Mouse (Mus musculus) hematopoietic stem cell, adult 5-6 weeks (primary cell): ENCODE results near the gene Olfml2a. TPM values are rescaled to one million over a fixed set of nuclear protein-coding genes. Genes with fewer than 3 reads are reported as not detected.
A peak's percentile ranks its signal among the peaks of the same experiment; 100 is the strongest.

ENCODE experiments used
- ATAC-seq, 2 experiments: fragments of 125-278 bp in 1 of 2; replicated peaks in 1 of 2; 2 replicates each; pipeline ENCODE4 v1.8.0; 2016 to 2017; ENCODE audit warnings: inconsistent platforms in 2 of 2, mild to moderate bottlenecking in 2 of 2, moderate number of reproducible peaks in 2 of 2, low read depth in 1 of 2, moderate TSS enrichment in 1 of 2; ENCODE audit not compliant: low FRiP score in 2 of 2, poor library complexity in 2 of 2, severe bottlenecking in 2 of 2, insufficient read depth in 1 of 2, low TSS enrichment in 1 of 2
- total RNA-seq: library from RNA; stranded (forward); fragments of 172-1452, 232-1000 nt; gene quantifications from 2 replicates; pipeline ENCODE4 v1.2.3, GENCODE M21; 2017

Olfml2a gene
- total RNA-seq, 1 experiment from 2014 or later: not detected

DNA sequence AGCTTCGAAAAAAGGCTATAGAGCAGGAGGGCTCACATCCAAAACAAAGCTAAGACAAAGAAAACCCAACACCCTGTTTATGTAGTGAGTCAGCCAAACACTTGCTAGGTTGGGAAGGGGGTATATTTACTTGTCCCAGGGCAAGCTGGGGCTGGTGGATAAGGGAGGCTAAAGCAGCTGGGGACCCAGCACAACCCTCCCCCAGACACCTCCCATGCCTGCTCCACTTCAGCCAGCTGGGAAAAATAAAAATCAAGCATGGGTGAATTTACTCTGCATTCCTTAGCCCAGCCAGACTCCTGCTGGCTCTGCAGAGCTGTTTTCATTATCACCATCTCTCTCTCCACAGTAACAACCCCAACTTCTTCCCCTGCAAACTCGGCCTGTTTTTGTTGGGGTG, 2.2 kb downstream of the Olfml2a start:
- ATAC-seq: no peak

DNA sequence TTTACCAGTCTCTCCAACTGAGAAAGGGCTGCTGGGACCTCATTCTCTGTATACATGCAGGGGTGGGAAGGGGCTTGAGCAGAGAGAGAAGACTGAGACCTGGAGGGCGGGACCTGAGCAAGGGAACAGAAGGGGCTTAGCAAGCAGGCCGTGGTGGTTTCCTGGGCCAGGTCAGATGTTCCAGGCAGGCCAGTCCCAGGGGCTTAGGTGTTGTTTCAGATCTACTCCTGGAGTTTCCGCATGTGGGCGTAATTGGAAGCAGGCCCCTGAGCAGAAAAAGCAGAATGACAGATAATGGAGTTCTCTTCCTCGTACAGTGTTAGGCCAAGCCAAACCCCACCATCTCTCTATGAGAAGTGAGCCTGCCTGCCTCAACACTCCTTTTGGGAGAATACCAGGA, 3.2 kb downstream of the Olfml2a start:
- ATAC-seq: no peak

DNA sequence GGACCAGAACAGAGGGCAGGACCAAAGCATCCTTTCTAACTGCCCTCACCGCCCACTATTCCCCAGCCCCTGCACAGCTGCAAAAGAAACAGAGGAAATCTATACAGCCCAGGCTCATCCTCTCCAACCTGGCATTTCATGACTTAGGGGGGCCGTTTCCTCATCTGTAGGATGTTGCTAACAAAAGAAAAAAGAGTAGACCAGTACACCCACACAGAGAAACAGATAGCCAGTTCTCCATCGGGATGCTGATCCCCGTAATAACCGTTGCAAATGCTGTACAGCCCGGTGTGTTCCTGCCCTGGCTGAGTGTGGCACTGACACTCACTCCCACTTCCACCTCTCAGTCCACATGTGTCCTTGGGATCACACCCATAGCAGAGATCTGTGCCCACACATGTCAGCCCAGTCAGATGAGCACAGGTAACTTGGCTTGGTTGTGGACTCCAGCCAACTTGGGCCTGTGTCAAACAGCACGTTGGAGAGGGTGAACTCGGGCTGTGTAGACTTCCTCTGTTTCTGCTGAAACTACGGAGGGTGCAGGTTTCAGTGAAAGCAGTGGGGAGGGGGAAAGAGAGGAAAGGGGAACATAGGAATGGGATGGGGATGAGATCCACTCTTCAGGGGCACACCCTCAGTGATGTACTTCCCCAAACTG, 5.1 kb downstream of the Olfml2a start:
- ATAC-seq: no peak

GRCm38 (mm10) chr2:38937396-38937795, 5.6 kb downstream of the Olfml2a start:
- ATAC-seq: no peak

DNA sequence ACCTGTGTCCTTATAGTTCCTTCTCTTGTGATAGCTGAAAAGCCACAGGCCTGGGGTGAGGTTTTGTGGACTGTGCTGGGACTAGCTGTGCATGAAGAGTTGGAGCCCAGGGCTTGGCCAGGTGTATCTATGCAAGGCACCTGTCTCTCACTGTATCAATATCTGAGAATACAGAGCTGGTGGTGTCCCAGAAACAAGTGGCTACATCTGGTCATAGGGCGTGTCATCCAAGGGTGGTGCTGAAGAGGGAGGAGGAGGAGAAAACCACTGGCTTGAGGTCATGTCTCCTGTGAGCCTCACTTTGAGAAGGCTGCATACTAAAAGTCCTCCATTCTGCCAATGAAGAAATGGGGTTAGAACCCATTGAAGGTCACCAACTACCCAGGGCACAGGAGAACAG, 6.2 kb downstream of the Olfml2a start:
- ATAC-seq: no peak

DNA sequence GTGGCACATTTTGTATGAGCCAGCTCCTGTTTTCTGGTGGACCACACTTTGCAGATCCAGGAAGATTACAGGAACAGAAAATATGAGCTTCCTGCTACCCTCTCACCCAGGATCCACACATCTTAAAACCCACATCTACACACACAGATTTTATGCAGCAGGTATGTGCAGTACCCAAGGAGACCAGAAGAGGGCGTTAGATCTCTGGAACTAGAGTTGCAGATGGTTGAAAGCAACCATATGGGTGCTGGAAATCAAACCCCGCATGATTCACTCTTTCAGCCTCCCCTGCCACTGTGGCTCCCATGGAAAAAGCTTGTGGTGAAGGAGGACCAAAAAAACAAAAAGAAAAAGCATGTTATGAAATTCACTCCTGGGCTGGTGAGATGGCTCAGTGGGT, 7.3 kb downstream of the Olfml2a start:
- ATAC-seq: no peak

GRCm38 (mm10) chr2:38941426-38941825, 9.6 kb downstream of the Olfml2a start:
- ATAC-seq: no peak

DNA sequence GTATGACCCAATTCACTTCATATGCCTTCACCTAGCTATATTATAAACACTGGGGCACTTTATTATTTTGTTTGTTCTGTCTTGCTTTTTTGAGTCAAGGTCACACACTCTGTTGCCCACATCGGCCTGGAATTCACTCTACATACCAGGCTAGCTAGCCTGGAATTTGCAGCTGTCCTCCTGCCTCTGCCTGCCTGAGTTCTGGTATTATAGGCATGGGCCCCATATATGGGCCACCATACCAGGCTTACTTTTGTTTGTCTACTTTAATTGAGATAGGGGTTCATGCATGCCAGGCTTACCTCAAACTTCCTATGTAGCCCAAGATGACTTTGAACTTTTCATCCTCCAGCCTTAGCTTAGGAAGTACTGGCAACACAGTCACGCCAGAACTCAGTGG, 10.1 kb downstream of the Olfml2a start:
- no peak for ATAC-seq

- no peak for ATAC-seq
These were observed 11.4 kb downstream of the Olfml2a start for GRCm38 (mm10) chr2:38943161-38943560.

DNA sequence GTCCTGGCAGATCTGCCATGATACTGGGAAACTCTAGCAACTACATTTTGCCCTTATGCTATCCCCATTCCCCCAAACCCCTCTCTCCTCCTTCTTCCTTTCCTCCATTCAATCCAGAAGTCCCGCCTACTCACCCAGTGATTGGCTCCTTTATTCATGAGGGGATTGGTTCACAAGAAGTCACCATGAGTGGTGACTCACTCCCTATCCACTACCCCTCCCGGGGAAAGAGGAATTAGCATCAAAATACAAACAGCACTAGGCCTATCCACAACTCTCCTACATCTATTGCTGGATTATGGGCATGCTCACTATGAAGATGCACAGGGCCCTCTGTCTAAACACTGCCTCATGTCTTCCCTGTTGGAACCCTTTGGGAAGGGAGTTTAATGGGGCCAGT, 12.2 kb downstream of the Olfml2a start:
- ATAC-seq: no peak

GRCm38 (mm10) chr2:38944460-38945161, 12.8 kb downstream of the Olfml2a start:
- no peak for ATAC-seq

DNA sequence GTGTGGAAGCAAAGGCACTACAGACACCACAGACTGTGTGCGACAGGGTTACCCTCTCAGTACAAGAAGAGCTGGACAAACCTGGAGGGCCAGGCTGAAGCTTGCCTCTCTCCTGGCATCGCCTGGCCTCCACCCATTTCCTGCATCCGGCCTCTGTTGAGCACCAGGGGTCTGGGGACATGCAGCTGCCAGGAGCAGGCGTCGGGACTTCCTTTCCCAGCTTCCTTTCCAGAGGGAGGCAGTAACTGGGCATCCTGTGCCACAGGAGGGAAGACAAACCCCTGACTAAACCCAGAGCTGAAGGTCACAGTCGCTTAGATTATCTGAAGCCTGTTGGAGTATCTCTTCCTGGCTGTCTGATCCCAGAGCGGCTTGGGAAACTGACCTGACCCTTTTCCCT, 15.8 kb downstream of the Olfml2a start:
- peak in 1 of 2 experiments; percentile 19; a peak in 2 of 4 replicates for ATAC-seq

- peak; percentile 81 to 90 for ATAC-seq
These were observed 18.5 kb downstream of the Olfml2a start for GRCm38 (mm10) chr2:38950281-38950719.

DNA sequence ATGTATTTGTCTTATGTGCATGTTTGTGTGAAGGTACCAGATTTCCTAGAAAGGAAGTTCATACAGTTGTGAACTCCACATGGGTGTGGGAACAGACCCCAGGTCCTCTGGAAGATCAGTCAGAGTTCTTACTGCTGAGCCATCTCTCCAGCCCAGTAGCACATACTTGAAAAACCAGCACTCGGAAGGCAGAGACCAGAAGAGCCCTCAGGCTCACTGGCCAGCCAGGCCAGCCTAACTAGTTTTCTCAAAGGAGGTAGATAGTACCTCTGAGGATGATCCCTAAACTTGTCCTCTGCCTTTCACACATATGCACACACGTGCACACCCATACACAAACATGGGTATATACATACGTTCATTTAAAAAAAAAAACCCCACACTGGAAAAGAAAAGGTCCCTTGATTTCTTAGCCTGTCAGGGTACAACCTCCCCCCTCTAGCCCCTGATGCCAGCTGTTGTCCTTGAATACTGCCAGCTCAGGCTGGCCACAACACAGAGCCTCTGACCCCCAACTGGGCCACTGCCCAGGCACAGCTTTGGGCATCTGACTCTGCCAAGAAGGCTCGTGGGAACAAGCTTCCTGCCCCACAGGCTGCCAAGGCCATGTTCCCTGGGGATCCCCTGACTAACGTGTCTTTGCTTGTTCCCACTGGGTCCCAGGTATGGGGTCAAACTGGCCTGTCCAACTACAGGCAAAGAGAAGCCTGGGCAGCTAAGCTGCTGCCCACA, 21.5 kb downstream of the Olfml2a start:
- no peak for ATAC-seq

DNA sequence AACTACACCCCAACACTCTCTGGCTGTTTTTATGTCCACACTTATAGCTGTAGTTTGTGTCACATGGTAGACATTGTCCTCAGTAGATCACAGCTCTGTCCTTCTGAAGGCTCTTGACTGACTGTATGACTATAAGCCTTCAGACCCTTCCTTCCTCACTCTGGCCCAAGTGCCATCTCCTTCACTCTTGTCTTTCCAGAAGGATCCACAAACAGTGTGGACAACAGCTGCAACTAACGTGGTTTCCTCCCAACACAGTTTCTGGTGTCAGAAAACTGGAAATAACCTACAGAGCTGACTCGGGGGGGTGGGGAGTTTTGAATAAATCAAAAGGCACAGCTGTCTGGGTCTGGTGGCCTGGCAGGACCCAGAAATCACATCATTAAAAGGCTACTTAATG, 24.3 kb downstream of the Olfml2a start:
- no peak for ATAC-seq

GRCm38 (mm10) chr2:38957671-38958223, 26.0 kb downstream of the Olfml2a start:
- ATAC-seq: no peak

GRCm38 (mm10) chr2:38964198-38964597, 32.4 kb downstream of the Olfml2a start:
- no peak for ATAC-seq

DNA sequence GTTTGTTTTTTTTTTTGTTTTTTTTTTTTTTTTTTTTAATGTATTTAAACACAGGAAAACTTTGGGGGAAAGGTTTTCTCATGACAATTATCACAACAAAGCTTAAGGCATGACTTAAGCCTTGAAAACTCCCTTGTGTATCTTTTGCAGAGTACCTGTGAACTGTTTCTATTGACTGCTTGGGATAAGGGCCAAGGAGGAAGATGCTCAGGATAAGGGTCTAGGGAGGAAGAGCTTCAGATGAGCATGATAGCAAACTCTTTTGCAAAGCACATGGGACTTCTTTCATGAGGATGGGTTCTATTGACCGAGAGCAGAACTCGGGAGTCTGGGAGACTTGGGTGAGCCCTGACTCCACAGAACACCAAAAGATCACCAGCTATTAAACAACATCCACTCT, 37.9 kb downstream of the Olfml2a start:
- ATAC-seq: no peak; a peak in 1 of 4 replicates
